Mouse (Mus musculus) megakaryocyte, embryonic 14.5 days (primary cell): ENCODE results near the gene Olfr111.

ENCODE experiments used
- FLI1 ChIP-seq: IDR thresholded peaks from 2 replicates; pipeline ENCODE4 v1.6.1; 2012; ENCODE audit warnings: low read length, inconsistent platforms, mixed read lengths
- GATA1 ChIP-seq: IDR thresholded peaks from 3 replicates; pipeline ENCODE4 v1.6.1; 2012; ENCODE audit warnings: mixed read lengths, low read length, inconsistent platforms, borderline replicate concordance

GRCm38 (mm10) chr17:37541454-37542119 is 33.8 kb downstream of the Olfr111 start:
- TF ChIP-seq GATA1: no peak
- TF ChIP-seq FLI1: no peak
